Mouse (Mus musculus) embryonic fibroblast, embryonic 13.5 days (primary cell): ENCODE results near the gene Pax7.
A peak's percentile ranks its signal among the peaks of the same experiment; 100 is the strongest.

Experiments
- CTCF ChIP-seq: IDR thresholded peaks from 2 replicates; pipeline ENCODE4 v1.5.1; 2011; ENCODE audit warnings: mild to moderate bottlenecking, control low read depth, low read length, moderate library complexity, borderline replicate concordance; ENCODE audit not compliant: insufficient read depth
- POLR2A ChIP-seq: IDR thresholded peaks from 2 replicates; pipeline ENCODE4 v1.6.1; 2011; ENCODE audit warnings: low read depth, mild to moderate bottlenecking, control low read depth, low read length, moderate library complexity

- TF ChIP-seq CTCF (peak; percentile 82), POLR2A (no peak)
These were observed 39.3 kb upstream of the Pax7 start for GRCm38 (mm10) chr4:139872595-139872994.
